Mouse (Mus musculus): ENCODE data around the gene Apom.

Apom gene

DNA sequence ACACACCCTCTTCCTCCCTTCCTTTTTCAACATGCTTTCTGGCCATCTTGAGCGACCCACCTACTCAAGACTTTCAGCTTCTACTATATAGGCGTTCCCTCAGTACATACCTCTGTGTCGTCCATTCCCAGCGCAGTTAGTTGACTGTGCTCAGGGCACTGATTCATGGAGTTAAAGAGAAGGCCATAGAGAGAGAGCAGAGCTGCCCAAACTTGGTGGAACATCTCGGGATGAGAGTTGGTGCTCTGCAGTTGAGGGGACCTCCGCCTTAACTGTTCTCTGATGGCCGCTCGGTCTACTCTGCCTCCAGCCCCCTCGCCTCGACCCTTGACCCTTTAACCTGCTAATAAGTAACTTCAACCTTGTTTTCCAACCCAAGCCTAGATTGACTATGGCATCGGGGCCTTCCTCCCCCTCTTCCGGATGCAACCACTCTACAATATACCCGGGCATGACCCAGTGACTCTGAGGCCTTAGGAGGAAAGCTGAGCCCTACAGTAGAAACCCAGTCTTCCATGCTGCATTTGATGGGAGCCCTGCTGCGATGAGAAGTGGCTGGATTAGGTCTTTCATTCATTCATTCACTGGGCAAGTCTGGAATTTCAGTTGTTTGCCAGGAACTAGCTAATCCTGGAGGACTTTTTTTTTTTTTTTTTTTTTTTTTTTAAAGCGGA, at the start of gene Apom:
Gene Apom (minus strand): TSS at position 551 of the 674 bp plus-strand sequence.
- DNase-seq: no peak

DNA sequence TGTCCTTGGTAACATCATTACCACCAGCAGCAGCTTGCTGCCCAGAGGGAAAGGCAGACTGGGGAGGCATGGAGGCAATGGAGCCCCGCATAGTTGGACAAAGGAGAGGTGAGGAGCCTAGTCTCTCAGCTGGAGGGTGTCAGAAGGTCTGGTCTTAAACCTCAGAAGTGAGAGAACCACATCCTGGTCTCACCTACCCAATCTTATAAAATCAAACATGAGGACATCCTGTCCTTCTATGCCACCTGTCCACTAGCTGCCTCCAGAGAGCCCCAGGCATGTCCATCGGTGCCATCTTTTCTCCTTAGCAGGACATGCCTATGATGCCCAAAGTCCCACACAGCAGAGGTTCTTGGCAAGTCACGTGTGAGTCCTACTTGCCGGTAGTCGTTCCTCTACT, 48.2 kb upstream of the Apom start:
- DNase-seq: no peak

- peak; percentile 94 for DNase-seq
These were observed 46.7 kb upstream of the Apom start for GRCm38 (mm10) chr17:35178528-35178927.

DNA sequence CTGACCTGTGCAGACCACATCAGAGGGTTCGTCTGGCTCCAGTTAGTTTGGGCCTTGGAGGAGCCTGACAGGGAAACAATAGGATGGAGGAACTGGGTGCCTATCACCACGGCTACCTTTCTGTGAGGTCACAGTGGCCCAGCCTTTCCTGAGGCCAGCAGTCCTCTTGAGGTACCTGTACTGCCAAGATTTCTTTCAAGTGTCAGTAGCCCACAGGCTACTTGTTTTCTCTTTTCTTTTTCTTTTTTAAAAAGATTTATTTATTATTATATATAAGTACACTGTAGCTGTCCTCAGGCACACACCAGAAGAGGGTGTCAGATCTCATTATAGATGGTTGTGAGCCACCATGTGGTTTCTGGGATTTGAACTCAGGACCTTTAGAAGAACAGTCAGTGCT, 44.1 kb upstream of the Apom start, which contains the start of gene Aif1:
Gene Aif1 (minus strand): TSS at position 101 of the 400 bp plus-strand sequence.
- DNase-seq: no peak

DNA sequence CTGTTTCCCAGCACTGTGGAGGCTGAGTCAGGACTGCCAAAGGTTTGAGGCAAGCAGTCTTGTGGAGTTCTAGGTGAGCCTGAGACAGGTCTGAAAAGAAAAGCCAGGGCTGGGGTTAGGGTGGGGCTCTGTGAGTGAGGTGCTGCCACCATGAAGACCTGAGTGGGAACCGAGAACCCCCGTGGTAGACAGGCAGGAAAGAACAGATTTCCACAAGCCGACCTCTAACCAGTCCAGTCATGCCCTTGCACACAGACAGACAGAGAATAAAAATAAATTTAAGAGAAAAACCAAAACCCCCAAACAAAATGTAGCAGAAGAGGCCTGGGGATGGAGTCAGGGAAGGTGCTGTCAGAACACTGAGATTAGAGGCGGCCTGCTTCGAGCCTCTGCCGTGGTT, 43.5 kb upstream of the Apom start:
- DNase-seq: no peak

DNA sequence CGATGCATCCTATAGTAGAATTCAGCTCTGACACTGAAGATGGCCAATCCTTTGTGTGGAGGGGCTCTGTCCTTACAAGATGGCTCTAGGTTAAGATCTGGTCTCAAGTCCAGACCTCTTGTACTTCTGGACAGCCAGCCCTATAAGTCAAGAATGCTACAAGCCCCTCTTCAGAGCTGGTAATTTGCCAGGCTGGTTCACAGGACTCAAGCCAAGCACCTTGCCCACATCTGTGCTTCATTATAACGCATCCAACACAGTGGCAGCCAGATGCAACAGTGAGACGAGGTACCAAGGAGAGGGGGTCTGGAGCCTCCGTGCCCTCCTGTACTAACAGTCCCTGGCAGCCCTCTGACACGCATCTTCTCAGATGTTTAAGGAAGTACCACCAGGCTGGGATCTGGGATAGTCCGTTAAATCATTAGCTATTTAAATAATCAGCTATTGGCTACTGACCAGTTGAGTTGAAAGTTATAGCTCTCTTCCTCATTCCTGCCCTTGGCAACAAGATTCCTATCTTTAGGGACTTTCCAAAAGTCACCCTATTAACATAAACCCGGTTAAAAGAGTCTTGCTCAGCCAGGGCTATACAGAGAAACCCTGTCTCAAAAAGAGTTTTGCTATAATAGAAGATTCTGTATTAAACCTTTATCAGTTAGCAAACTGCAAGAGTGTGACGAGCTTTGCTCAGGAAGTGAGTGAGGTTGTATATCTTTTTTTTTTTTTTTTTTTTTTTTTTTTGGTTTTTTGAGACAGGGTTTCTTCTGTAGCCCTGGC, 42.5 kb upstream of the Apom start:
- no peak for DNase-seq

DNA sequence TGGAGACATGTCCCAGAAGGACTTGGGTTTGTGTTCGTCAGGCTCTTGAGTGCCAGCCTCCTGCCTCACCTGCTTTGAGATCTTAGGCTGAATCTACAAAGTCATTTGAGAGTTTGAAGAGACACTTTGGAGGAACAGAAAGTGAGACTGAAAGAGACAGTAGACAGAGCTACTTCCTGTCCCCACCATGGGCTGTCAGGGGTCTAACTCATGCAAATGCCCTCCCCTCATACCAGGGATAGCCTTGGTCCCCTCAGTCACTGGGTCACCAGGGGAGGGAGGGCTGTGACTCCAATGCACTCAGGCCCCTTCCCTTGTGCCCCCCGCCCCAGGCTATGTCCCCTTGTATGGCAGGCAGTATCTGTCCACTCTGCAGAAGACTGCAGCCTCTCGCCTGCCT, 41.5 kb upstream of the Apom start:
- no peak for DNase-seq

GRCm38 (mm10) chr17:35172445-35173234, 40.8 kb upstream of the Apom start:
- DNase-seq: no peak

DNA sequence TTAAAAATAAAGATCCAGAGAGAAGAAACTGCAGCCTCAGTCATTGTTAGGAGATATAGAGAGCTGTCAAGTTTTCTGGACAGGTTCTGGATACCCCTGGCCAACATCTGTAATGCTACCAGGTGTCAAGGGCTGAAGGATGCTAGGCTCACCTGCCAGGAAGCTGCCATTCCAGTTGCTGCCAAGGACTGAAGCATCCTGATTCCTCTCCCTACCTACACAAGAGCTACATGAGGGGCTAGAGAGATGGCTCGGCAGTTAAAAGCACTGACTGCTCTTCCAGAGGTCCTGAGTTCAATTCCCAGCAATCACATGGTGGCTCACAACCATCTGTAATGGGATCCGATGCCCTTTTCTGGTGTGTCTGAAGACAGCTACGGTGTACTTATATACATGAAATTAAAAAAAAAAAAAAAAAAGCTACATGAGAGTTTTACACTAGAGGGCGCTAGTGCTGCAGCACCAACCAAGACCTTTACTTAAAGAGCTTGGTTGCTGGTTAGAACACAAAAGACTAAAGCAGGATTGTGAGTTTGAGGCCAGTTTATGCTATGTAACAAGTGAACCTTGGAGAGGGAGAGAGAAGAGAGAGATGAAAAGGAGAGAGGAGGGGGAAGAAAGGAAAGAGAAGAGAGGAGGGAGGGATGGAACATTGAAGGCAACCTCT, 36.8 kb upstream of the Apom start:
- no peak for DNase-seq

DNA sequence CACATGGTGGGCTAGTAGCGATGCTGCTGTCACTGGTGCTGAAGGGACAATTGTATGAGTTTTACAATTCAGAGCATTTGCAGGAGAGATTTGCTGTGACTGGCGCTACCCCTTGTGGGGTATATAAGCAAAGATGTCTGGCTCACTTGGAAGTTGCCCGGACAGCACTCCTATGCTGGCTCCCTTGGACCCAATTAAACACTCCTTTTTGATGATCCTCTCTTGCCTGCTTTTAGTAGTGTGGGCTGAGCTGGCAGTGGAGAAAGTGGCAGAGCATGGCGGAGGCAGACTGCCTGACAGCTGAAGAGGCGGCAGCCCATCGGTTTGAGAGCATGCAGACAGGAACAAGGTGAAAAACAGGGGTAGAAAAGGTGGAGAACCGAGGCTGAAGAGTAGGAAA, 35.9 kb upstream of the Apom start:
- no peak for DNase-seq

DNA sequence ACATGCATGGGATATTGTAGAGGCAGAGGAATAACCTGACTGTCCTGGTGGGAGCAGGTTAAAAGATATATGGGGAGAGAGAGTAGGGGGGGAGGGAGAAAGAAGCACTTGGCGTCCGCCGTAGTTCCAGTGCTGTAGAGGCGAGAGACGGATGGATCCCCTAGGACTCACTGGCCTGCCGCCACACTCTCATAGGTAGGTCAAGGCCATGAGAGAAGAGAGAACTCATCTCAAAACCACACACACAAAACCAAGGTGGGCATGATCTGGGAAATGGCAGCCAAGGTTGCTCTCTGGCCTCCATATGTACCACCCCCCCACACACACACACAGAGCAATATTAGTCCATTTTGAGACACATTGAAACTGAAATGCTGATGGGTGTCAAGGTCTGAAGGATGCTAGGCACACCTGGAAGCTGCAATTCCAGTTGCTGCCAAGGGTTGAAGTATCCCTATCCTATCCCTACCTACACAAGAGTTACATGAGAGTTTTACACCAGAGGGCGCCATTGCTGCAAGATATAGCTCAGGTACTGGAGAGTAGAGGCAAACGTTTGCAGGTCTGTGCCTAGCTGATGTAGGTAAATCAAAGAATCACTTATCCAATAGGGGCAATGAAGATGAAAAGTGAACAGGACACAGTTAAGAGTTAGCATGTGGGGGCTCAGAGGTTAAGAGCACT, 34.6 kb upstream of the Apom start:
- peak; percentile 80 for DNase-seq

GRCm38 (mm10) chr17:35165451-35166155, 33.8 kb upstream of the Apom start:
- DNase-seq: no peak

DNA sequence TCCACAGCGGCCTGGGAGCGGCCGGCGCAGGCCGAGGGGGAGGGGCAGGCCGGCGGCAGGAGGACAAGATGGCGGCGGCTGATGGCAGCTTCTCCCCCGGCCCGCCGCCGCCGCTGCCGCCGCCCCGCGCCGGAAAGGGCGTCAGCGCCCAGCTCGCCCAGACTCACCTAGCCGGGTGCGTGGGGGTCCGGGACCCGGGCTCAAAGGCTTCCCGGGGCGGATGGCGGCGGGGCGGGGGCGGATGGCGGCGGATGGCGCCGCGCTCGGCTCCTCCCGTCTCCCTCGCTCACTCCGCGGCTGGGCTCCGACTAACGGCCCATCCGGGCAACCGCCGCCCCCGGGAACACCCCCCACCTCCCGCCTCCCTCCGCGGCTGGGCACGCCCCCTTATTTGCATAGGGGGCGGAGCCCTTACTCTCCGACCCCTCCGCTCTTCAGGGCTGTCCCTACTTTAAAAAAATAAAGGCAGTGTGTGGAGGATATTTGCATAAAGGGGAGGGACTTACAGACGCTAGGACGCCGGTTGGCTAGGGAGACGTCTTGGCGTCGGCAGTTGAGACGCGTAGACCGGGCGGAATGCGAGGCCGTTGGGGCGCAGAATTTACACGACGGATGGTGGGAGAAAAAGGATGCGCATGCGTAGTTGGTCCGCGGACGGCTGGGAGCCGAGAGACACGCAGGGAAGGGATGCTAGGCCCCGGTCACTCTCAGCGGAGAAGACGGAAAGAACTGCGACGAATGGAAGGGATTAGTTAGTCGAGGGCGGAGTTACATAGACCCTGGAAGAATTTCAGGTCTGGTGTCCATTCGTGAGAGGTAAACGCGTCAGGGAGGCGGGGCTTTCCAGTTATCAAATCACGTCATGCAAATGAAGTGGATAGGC, 33.0 kb upstream of the Apom start, which contains the start of gene Prrc2a:
Gene Prrc2a (minus strand): TSS at position 330 of the 883 bp plus-strand sequence.
- DNase-seq: peak; percentile 97

DNA sequence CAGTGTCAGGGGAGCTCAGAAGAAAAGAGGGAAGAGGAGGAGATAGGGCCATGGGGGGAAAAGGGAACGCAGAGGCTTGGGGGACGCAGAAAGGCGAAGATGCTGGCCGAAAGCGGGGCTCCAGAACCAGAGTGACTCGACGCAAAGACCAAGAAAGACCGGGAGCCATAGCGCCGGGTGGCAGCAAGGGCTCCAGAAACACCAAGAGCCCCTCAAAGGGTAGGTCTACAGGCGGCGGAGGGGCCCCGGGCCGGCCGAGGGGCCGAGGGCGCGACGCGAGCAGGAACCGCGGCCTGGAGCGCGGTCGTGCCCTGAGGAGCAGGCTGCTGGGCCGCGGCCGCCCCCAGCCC, 32.3 kb upstream of the Apom start:
- DNase-seq: no peak

DNA sequence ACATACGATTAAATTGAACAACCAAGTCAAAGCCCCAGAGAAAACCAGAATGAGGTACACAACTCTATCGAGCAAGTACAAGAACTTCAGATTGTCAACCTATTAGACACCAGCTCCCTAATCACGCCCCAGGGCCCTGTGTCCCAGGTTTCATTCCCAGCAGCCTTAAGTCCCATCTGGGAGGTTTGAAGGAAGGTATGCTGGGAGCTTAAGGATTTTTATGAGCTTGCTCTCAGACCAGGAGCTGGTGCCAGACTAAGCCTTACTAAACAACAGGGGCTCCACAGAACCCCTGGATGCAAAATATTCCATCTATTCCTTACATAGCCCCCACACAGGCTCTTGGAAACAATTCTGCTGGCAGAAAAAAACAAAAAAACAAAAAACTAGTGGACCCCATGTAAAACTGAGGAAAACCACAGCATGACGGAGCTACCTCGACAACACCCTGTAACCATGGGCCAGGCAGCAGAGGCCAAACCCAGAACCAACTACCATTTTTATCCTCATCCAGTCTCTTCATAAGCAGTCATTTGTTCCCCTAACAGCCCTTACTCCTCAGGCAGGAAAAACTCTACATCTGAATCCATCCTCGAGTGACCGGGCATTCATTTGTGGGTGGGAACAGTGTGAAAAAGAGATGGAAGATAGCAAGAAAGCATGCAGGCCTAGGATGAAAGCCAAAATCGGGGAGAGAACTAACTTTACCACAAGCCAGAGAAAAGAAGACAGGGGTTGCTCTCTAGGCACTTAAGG, 31.7 kb upstream of the Apom start:
- no peak for DNase-seq

DNA sequence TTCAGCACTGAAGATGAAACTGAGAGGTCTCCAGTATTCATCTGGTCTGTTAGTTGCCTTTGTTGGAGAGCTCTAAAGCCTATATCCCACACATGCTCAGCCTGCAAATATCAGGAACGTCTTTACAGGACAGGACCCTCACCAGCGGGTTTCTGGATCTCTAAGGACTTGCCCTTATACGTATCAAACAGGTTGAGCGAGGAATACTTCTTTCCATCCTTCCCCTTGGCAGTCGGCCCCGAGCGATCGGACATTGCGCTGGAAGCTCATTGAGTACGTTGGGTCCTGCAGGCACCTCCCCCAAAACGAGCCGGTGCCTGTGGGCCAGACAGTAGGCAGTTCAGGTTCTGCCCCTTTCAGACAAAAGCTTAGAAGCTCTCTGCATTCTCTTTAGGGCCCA, 30.9 kb upstream of the Apom start:
- no peak for DNase-seq

DNA sequence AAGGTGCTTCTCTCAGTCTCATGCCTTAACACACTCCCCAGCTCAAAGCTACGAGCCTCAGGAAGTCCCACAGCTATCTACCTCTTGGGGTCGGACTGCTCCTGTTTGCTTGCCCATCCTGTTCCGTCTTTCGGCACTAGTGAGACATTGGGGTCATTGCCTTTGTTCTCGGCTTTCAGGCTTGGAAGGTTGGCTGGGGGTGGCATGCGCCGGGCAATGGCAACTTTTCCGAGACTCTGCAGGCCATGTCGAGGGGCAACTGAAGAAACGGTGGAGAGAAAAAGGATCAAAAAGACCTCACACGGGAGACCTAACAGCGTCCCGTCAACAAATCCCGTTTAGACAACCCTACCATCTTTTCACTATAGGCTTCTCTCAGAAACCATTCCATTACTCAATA, 30.3 kb upstream of the Apom start:
- no peak for DNase-seq

DNA sequence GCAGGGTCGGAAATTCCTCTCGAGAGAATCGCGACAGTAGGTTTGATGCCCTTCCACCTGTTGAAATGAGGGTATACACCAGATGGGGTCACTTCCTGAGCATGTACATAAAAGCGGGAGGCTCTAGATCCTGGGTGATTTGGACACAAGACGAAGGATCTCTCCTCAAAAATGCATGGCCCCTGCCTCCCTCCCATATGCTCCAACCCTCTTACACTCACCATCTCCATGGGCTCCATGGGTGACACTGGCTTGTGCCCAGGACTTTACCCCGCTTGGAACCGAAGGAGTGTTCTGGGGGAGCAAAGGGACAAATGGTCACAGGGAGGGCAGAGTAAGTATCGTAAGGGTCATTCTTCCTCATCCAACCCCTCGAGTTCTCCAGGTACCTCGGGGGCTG, 29.6 kb upstream of the Apom start:
- DNase-seq: no peak

- no peak for DNase-seq
These were observed 27.8 kb upstream of the Apom start for GRCm38 (mm10) chr17:35159638-35160037.

Data from thymus, postnatal 4 days (tissue).